Mouse (Mus musculus) intestine, embryonic 16.5 days (tissue): Measurements from ENCODE around the gene Mllt3. TPM values are rescaled to one million over a fixed set of nuclear protein-coding genes. Genes with fewer than 3 reads are reported as not detected.
A peak's percentile ranks its signal among the peaks of the same experiment; 100 is the strongest.

Experiments used
- ATAC-seq: fragments of 200-750 bp; cut with Nextera tagmentation; 2 replicates; pipeline ENCODE4 v1.8.0; 2017; ENCODE audit warnings: moderate TSS enrichment, moderate library complexity
- H3K27ac ChIP-seq: fragments of 300-500 bp; sonication (generic); 2 replicates; pipeline ENCODE4 v1.5.1; 2014; ENCODE audit warnings: mild to moderate bottlenecking, low read length
- H3K27me3 ChIP-seq: fragments of 300-500 bp; sonication (generic); replicated peaks from 2 replicates; pipeline ENCODE4 v1.6.1; 2014; ENCODE audit warnings: low read length, control low read depth, mixed read lengths; ENCODE audit not compliant: control insufficient read depth, insufficient read depth
- H3K36me3 ChIP-seq: fragments of 300-500 bp; sonication (generic); 2 replicates; pipeline ENCODE4 v1.6.1; 2014; ENCODE audit warnings: low read length, control low read depth; ENCODE audit not compliant: control insufficient read depth, insufficient read depth
- H3K4me1 ChIP-seq: fragments of 300-500 bp; sonication (generic); 2 replicates; pipeline ENCODE4 v1.6.1; 2014; ENCODE audit warnings: low read length, control low read depth, mixed read lengths; ENCODE audit not compliant: control insufficient read depth, insufficient read depth
- H3K4me2 ChIP-seq: fragments of 300-500 bp; sonication (generic); 2 replicates; pipeline ENCODE4 v1.6.1; 2014; ENCODE audit warnings: low read depth, low read length, control low read depth
- H3K4me3 ChIP-seq: fragments of 300-500 bp; sonication (generic); 2 replicates; pipeline ENCODE4 v1.5.1; 2014; ENCODE audit warnings: mild to moderate bottlenecking, low read length
- H3K9ac ChIP-seq: fragments of 300-500 bp; sonication (generic); 2 replicates; pipeline ENCODE4 v1.6.1; 2014; ENCODE audit warnings: low read depth, low read length
- H3K9me3 ChIP-seq: fragments of 300-500 bp; sonication (generic); 2 replicates; pipeline ENCODE4 v1.6.1; 2016; ENCODE audit warnings: low read length, control low read depth; ENCODE audit not compliant: control insufficient read depth
- WGBS: fragments of 180-500 bp; shearing (Covaris S2); extraction: QIAGEN DNeasy Blood & Tissue Kit; methylation state at CpG from one replicate; pipeline ENCODE4 v1.1.7; 2014; 5-methylcytosine and 5-hydroxymethylcytosine counted together
- polyA plus RNA-seq: library from polyadenylated mRNA; unstranded; fragments of >200 nt; fragmentation: Nextera tagmentation; extraction: Ambion mirVana; gene quantifications from 2 replicates; pipeline ENCODE4 v1.2.1, GENCODE M21; 2015

The Mllt3 gene
- polyA plus RNA-seq = 27.9 and 30.0 TPM in 2 replicates

DNA sequence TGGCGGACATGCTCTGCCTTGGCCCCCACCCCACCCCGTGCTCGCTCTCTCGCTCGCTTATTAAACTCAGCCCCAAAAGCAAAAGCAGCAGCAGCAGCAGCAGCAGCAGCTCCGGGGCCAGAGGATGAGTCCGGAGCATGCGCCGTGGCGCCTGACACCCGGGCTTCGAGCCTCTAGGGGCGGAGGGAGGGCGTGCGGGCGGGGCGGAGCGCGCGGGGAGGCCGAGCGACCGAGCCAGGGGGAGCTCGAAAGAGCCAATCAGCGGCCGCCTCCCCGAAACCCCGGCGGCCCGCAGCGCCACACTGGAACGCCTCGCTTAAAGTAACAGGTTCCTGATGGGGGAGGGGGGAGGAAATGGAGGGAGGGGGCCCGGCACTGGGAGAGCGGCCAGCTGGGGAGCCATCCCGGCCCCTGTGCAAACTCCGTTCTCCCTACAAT is at the start of gene Mllt3:
Gene Mllt3, minus strand, starts transcription at position 149 of the 438 bp plus-strand sequence.
- peaks cover 6% of the 10 kb centered on the region for H3K4me1 ChIP-seq
- H3K27me3 ChIP-seq = no peaks in the 10 kb centered on the region
- H3K4me2 ChIP-seq = peak within 1 kb of the TSS; percentile 93
- H3K36me3 ChIP-seq = no peaks in the 10 kb centered on the region
- peak within 1 kb of the TSS; percentile 87 for H3K9ac ChIP-seq
- 0% methylated on average over 36 of the region's 37 CpGs for WGBS
- ATAC-seq = peak; percentile 95
- H3K9me3 ChIP-seq = no peaks in the 10 kb centered on the region
- H3K27ac ChIP-seq = peak within 1 kb of the TSS; percentile 96
- H3K4me3 ChIP-seq = peak within 1 kb of the TSS; percentile 85

- Histone ChIP-seq H3K4me1 (no peaks in the 10 kb centered on the region), H3K27me3 (no peaks in the 10 kb centered on the region), H3K27ac (no peak overlapping the region), H3K4me3 (no peak overlapping the region), H3K9ac (no peak overlapping the region), H3K4me2 (no peak overlapping the region), H3K9me3 (no peaks in the 10 kb centered on the region), H3K36me3 (no peaks in the 10 kb centered on the region)
- no peak for ATAC-seq
- WGBS = 66% methylated on average over 4 of the region's 4 CpGs
Observed at GRCm38 (mm10) chr4:88082381-88082780, 49.2 kb upstream of the Mllt3 start.

- Histone ChIP-seq H3K27me3 (no peaks in the 10 kb centered on the region), H3K4me2 (no peak overlapping the region), H3K4me1 (no peaks in the 10 kb centered on the region), H3K36me3 (no peaks in the 10 kb centered on the region), H3K9ac (no peak overlapping the region), H3K27ac (no peak overlapping the region), H3K4me3 (no peak overlapping the region), H3K9me3 (no peaks in the 10 kb centered on the region)
- 90% methylated on average over 3 of the region's 3 CpGs for WGBS
- ATAC-seq = no peak
Observed at GRCm38 (mm10) chr4:88081885-88082284, 48.7 kb upstream of the Mllt3 start.

- no peaks in the 10 kb centered on the region for H3K27me3 ChIP-seq
- no peak overlapping the region for H3K4me3 ChIP-seq
- H3K27ac ChIP-seq = no peak overlapping the region
- no peaks in the 10 kb centered on the region for H3K4me1 ChIP-seq
- H3K9ac ChIP-seq = no peak overlapping the region
- no peak for ATAC-seq
- H3K4me2 ChIP-seq = no peak overlapping the region
- 75% methylated on average over 5 of the region's 5 CpGs for WGBS
- no peaks in the 10 kb centered on the region for H3K36me3 ChIP-seq
- no peaks in the 10 kb centered on the region for H3K9me3 ChIP-seq
Observed at GRCm38 (mm10) chr4:88081417-88081816, 48.3 kb upstream of the Mllt3 start.

GRCm38 (mm10) chr4:88078983-88079382 is 45.8 kb upstream of the Mllt3 start:
- H3K4me3 ChIP-seq = no peak overlapping the region
- H3K36me3 ChIP-seq = no peaks in the 10 kb centered on the region
- no peaks in the 10 kb centered on the region for H3K27me3 ChIP-seq
- no peak overlapping the region for H3K27ac ChIP-seq
- no peak overlapping the region for H3K9ac ChIP-seq
- ATAC-seq = no peak
- 57% methylated on average over 3 of the region's 3 CpGs for WGBS
- H3K4me1 ChIP-seq = no peaks in the 10 kb centered on the region
- H3K9me3 ChIP-seq = no peaks in the 10 kb centered on the region
- H3K4me2 ChIP-seq = no peak overlapping the region

DNA sequence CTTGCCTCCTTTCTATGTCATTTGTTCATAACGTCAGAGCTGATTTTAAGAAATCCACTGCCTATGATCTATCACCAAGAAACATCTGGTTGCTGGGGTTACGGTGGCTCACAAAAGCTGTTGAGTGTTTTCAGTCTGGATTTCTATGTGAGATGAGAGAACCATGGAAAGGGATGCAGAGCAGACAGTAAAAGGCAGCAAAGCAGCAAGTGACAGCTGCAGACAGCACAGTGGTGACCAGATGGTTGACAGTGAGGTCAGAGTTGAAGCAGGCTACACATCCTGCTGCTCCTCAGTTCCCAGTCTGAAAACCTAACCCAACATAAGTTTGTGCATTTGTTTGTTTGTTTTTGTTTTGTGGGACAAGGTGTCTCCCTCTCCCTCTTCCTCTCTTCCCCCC is 42.2 kb upstream of the Mllt3 start:
- Histone ChIP-seq H3K4me3 (no peak overlapping the region), H3K9ac (no peak overlapping the region), H3K27ac (no peak overlapping the region), H3K9me3 (no peaks in the 10 kb centered on the region), H3K4me2 (no peak overlapping the region), H3K36me3 (no peaks in the 10 kb centered on the region), H3K27me3 (no peaks in the 10 kb centered on the region), H3K4me1 (no peaks in the 10 kb centered on the region)
- ATAC-seq = no peak
- 63% methylated on average over 2 of the region's 2 CpGs for WGBS

- 57% methylated on average over 8 of the region's 8 CpGs for WGBS
Observed at GRCm38 (mm10) chr4:88046280-88046679, 13.1 kb upstream of the Mllt3 start.

GRCm38 (mm10) chr4:88045151-88045550 is 12.0 kb upstream of the Mllt3 start:
- no peaks in the 10 kb centered on the region for H3K27me3 ChIP-seq
- no peak overlapping the region for H3K4me2 ChIP-seq
- no peaks in the 10 kb centered on the region for H3K36me3 ChIP-seq
- H3K9me3 ChIP-seq = no peaks in the 10 kb centered on the region
- H3K4me3 ChIP-seq = no peak overlapping the region
- no peak overlapping the region for H3K27ac ChIP-seq
- 71% methylated on average over 4 of the region's 4 CpGs for WGBS
- no peaks in the 10 kb centered on the region for H3K4me1 ChIP-seq
- no peak for ATAC-seq
- no peak overlapping the region for H3K9ac ChIP-seq

More at GRCm38 (mm10) chr4:88046280-88046679, 13.1 kb upstream of the Mllt3 start:
- H3K9me3 ChIP-seq = no peaks in the 10 kb centered on the region
- no peaks in the 10 kb centered on the region for H3K27me3 ChIP-seq
- no peak for ATAC-seq
- no peak overlapping the region for H3K4me3 ChIP-seq
- H3K4me1 ChIP-seq = no peaks in the 10 kb centered on the region
- H3K36me3 ChIP-seq = no peaks in the 10 kb centered on the region
- no peak overlapping the region for H3K4me2 ChIP-seq
- H3K9ac ChIP-seq = no peak overlapping the region
- no peak overlapping the region for H3K27ac ChIP-seq

DNA sequence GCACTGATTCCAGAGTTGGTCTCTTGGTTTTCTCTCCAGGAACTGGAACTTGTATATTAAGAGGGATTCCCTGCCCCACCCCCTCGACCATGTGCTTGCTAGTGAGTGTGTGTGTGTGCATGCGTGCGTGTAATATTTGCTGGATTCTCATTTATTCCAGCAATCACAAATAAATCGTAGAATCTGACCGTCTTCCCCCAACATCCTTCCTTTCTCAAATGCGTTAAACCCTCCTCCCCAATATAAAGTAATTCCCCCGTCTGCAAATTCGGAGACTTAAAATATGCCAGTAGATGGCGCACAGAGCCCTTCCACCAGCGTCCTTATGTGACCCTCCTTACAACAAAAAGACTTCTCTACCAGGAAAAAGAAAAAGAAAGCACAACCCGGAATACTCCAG is 2.2 kb upstream of the Mllt3 start:
- no peak for ATAC-seq
- no peaks in the 10 kb centered on the region for H3K36me3 ChIP-seq
- no peaks in the 10 kb centered on the region for H3K9me3 ChIP-seq
- no peaks in the 10 kb centered on the region for H3K27me3 ChIP-seq
- H3K9ac ChIP-seq = no peak overlapping the region
- H3K4me2 ChIP-seq = peak overlapping the region; percentile 93
- H3K4me3 ChIP-seq = peak overlapping the region; percentile 11; the same call in 1 of the 2 replicates
- no peak overlapping the region for H3K27ac ChIP-seq
- 2% methylated on average over 11 of the region's 11 CpGs for WGBS
- H3K4me1 ChIP-seq = peaks cover 6% of the 10 kb centered on the region
